Mouse (Mus musculus) cerebellum, adult 2 months (tissue): Measurements from ENCODE around the gene Ap3m1.

Experiments
- CTCF ChIP-seq: fragments of 200-500 bp; IDR thresholded peaks from 2 replicates; pipeline ENCODE4 v1.5.1; 2011; ENCODE audit warnings: low read depth, mild to moderate bottlenecking, control low read depth, low read length, moderate library complexity, borderline replicate concordance; ENCODE audit not compliant: insufficient read depth
- POLR2A ChIP-seq: fragments of 200-500 bp; IDR thresholded peaks from 2 replicates; pipeline ENCODE4 v1.6.1; 2011; ENCODE audit warnings: low read length, control low read depth, borderline replicate concordance; ENCODE audit not compliant: insufficient read depth

- TF ChIP-seq POLR2A (no peak), CTCF (no peak)
These were observed 448 bp upstream of the Ap3m1 start for GRCm38 (mm10) chr14:21052781-21053130.
